Mouse (Mus musculus) ovary, adult 18-20 months (tissue): Measurements from ENCODE around the gene Gm8897.
"Not testable (repeated sequence)": the region's sequence is repeated elsewhere in the genome, so short reads cannot be mapped to it uniquely, and the experiment has no call there.

Source experiments
- DNase-seq: peaks from one replicate; pipeline ENCODE4 v3.0.0; 2022; ENCODE audit warnings: low spot score, mixed read lengths

Gm8897 gene

GRCm38 (mm10) chr5:11416118-11416517 is at the start of gene Gm8897:
Gene Gm8897, plus strand, starts transcription at chr5:11416418.
- DNase-seq = not testable (repeated sequence)

GRCm38 (mm10) chr5:11416691-11417090 is 473 bp downstream of the Gm8897 start:
- not testable (repeated sequence) for DNase-seq
